Mouse (Mus musculus): Measurements from ENCODE around the gene Pfn1. TPM values are rescaled to one million over a fixed set of nuclear protein-coding genes. Genes with fewer than 3 reads are reported as not detected.

Pfn1 gene
- polyA plus RNA-seq, 1 experiment from 2014 or later: 1,769 TPM

- Histone ChIP-seq H3K9ac (peak overlapping the region; percentile 93), H3K36me3 (peaks cover 52% of the 10 kb centered on the region), H3K27me3 (no peaks in the 10 kb centered on the region), H3K4me3 (replicated peaks) (peak overlapping the region; percentile 74), H3K9me3 (replicated peaks) (no peaks in the 10 kb centered on the region), H3K27ac (replicated peaks) (peak overlapping the region; percentile 99), H3K4me2 (replicated peaks) (peak overlapping the region; percentile 74), H3K4me1 (peaks cover 46% of the 10 kb centered on the region)
- no peak for ATAC-seq (ENCODE audit: insufficient number of reproducible peaks, low FRiP score, low TSS enrichment, low read depth)
- 19% methylated on average over 3 of the region's 3 CpGs for WGBS
These were observed 8.2 kb downstream of the Pfn1 start for GRCm38 (mm10) chr11:70646259-70646555.

- H3K4me1 ChIP-seq: peaks cover 40% of the 10 kb centered on the region
- peak overlapping the region; percentile 74 for H3K4me3 ChIP-seq (replicated peaks)
- peak overlapping the region; percentile 93 for H3K9ac ChIP-seq
- H3K4me2 ChIP-seq (replicated peaks): peak overlapping the region; percentile 74
- H3K27ac ChIP-seq (replicated peaks): peak overlapping the region; percentile 99
- WGBS: 89% methylated on average over 12 of the region's 12 CpGs
- ATAC-seq (ENCODE audit: insufficient number of reproducible peaks, low FRiP score, low TSS enrichment, low read depth): no peak
- H3K36me3 ChIP-seq: peaks cover 47% of the 10 kb centered on the region
- no peaks in the 10 kb centered on the region for H3K27me3 ChIP-seq
- H3K9me3 ChIP-seq (replicated peaks): no peaks in the 10 kb centered on the region
These were observed 8.8 kb downstream of the Pfn1 start for GRCm38 (mm10) chr11:70645461-70646258.

- Histone ChIP-seq H3K4me1 (peaks cover 34% of the 10 kb centered on the region), H3K36me3 (peaks cover 36% of the 10 kb centered on the region), H3K27me3 (no peaks in the 10 kb centered on the region), H3K4me3 (replicated peaks) (no peak overlapping the region), H3K9ac (no peak overlapping the region), H3K27ac (replicated peaks) (no peak overlapping the region; the same call in 1 of the 2 replicates), H3K9me3 (replicated peaks) (no peaks in the 10 kb centered on the region), H3K4me2 (replicated peaks) (no peak overlapping the region)
- 93% methylated on average over 8 of the region's 8 CpGs for WGBS
- ATAC-seq (ENCODE audit: insufficient number of reproducible peaks, low FRiP score, low TSS enrichment, low read depth): no peak
These were observed 9.8 kb downstream of the Pfn1 start for GRCm38 (mm10) chr11:70644564-70645103.

DNA sequence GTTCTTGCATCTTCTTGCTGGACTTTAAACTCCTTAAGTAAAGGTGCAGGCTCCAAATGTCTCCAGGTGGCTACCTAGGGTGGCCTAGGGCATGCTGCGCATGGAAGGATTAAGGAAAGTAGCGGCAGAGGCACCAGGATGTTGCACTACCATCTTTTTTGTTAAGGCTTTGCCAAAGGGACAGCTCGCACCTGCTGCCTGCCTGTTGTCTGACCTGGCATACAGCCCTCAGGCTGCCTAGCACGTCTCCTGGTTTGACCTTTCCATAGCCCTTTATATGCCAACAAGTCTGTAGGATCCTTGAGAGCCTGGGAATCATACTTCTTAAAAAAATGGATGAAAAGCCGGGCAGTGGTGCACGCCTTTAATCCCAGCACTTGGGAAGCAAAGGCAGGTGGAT lies 11.4 kb downstream of the Pfn1 start:
- 90% methylated on average over 6 of the region's 6 CpGs for WGBS
- no peak overlapping the region for H3K4me2 ChIP-seq (replicated peaks)
- H3K27ac ChIP-seq (replicated peaks): no peak overlapping the region
- ATAC-seq (ENCODE audit: insufficient number of reproducible peaks, low FRiP score, low TSS enrichment, low read depth): no peak
- H3K9me3 ChIP-seq (replicated peaks): no peaks in the 10 kb centered on the region
- peaks cover 28% of the 10 kb centered on the region for H3K36me3 ChIP-seq
- no peaks in the 10 kb centered on the region for H3K27me3 ChIP-seq
- H3K4me3 ChIP-seq (replicated peaks): no peak overlapping the region
- no peak overlapping the region for H3K9ac ChIP-seq
- peaks cover 18% of the 10 kb centered on the region for H3K4me1 ChIP-seq

DNA sequence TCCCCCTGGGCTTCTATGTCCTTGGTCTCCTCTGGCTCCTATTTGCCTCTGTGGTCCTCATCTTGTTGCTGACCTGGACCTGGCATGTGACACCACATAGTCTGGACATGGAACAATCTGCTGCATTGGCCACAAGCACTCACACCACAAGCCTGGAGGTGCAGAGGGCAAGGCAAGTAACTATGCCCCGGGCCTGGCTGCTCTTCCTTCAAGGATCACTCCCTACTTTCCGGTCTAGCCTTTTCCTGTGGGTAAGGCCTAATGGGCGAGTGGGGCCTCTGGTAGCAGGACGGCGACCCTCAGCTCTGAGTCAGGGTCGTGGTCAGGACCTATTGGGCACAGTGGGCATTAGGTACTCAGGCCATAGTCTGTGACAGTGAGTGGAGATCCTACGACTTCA lies 13.2 kb downstream of the Pfn1 start:
- WGBS: 83% methylated on average over 7 of the region's 7 CpGs

GRCm38 (mm10) chr11:70639976-70640375 lies 14.5 kb downstream of the Pfn1 start:
- Histone ChIP-seq H3K36me3 (peaks cover 20% of the 10 kb centered on the region), H3K4me1 (peaks cover under 1% of the 10 kb centered on the region; the same call in 1 of the 2 replicates), H3K9ac (no peak overlapping the region), H3K27ac (replicated peaks) (no peak overlapping the region), H3K4me2 (replicated peaks) (no peak overlapping the region), H3K27me3 (no peaks in the 10 kb centered on the region), H3K9me3 (replicated peaks) (no peaks in the 10 kb centered on the region), H3K4me3 (replicated peaks) (no peak overlapping the region)
- no peak for ATAC-seq (ENCODE audit: insufficient number of reproducible peaks, low FRiP score, low TSS enrichment, low read depth)
- WGBS: 83% methylated on average over 8 of the region's 8 CpGs

More for the DNA sequence above, 13.2 kb downstream of the Pfn1 start:
- Histone ChIP-seq H3K27ac (replicated peaks) (no peak overlapping the region), H3K27me3 (no peaks in the 10 kb centered on the region), H3K36me3 (peaks cover 28% of the 10 kb centered on the region), H3K9me3 (replicated peaks) (no peaks in the 10 kb centered on the region), H3K4me2 (replicated peaks) (no peak overlapping the region), H3K9ac (no peak overlapping the region), H3K4me1 (peaks cover 13% of the 10 kb centered on the region), H3K4me3 (replicated peaks) (no peak overlapping the region)
- ATAC-seq (ENCODE audit: insufficient number of reproducible peaks, low FRiP score, low TSS enrichment, low read depth): no peak

GRCm38 (mm10) chr11:70638714-70639278 lies 15.6 kb downstream of the Pfn1 start, which contains the start of gene Gp1ba:
Gp1ba (plus strand) TSS chr11:70639122.
- no peak for ATAC-seq (ENCODE audit: insufficient number of reproducible peaks, low FRiP score, low TSS enrichment, low read depth)
- H3K4me1 ChIP-seq: no peaks in the 10 kb centered on the region
- H3K27me3 ChIP-seq: no peaks in the 10 kb centered on the region
- no peaks in the 10 kb centered on the region for H3K9me3 ChIP-seq (replicated peaks)
- 58% methylated on average over 5 of the region's 5 CpGs for WGBS
- H3K27ac ChIP-seq (replicated peaks): no peak within 1 kb of the TSS
- H3K4me2 ChIP-seq (replicated peaks): no peak within 1 kb of the TSS
- no peak within 1 kb of the TSS for H3K9ac ChIP-seq
- no peak within 1 kb of the TSS for H3K4me3 ChIP-seq (replicated peaks)
- H3K36me3 ChIP-seq: peaks cover 9% of the 10 kb centered on the region; the same call in 1 of the 2 replicates

- WGBS: 84% methylated on average over 1 of the region's 1 CpGs
- Histone ChIP-seq H3K9me3 (replicated peaks) (no peaks in the 10 kb centered on the region), H3K4me1 (no peaks in the 10 kb centered on the region), H3K27me3 (no peaks in the 10 kb centered on the region), H3K4me2 (replicated peaks) (no peak overlapping the region), H3K9ac (no peak overlapping the region), H3K36me3 (0 out of 2 replicates have a peak, but pooled peaks cover 4% of the 10 kb centered on the region), H3K27ac (replicated peaks) (no peak overlapping the region), H3K4me3 (replicated peaks) (no peak overlapping the region)
- ATAC-seq (ENCODE audit: insufficient number of reproducible peaks, low FRiP score, low TSS enrichment, low read depth): no peak
These were observed 16.2 kb downstream of the Pfn1 start for GRCm38 (mm10) chr11:70638293-70638692.

DNA sequence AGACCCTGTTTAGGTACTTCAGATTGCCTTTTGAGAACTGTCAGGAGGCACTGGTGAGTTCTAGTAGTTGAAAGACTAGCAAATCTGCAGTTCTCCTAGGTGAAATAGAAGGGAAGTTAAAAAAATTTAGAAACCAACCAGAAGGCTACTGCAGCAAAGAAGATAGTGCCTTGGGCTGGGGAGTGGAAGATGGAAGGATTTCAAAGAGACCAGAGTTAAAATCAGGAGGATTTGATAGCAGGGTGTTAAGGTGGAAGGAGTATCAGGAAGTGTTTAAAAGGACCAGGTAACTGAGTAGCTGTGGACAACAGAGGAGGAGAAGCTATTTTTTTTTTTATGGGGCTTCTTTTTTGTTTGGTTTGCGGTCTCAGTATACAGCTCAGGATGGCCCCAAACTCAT lies 16.7 kb downstream of the Pfn1 start:
- H3K27me3 ChIP-seq: no peaks in the 10 kb centered on the region
- no peak for ATAC-seq (ENCODE audit: insufficient number of reproducible peaks, low FRiP score, low TSS enrichment, low read depth)
- 84% methylated on average over 1 of the region's 1 CpGs for WGBS
- H3K27ac ChIP-seq (replicated peaks): no peak overlapping the region
- H3K4me2 ChIP-seq (replicated peaks): no peak overlapping the region
- H3K36me3 ChIP-seq: no peaks in the 10 kb centered on the region
- no peak overlapping the region for H3K4me3 ChIP-seq (replicated peaks)
- H3K9me3 ChIP-seq (replicated peaks): no peaks in the 10 kb centered on the region
- H3K4me1 ChIP-seq: no peaks in the 10 kb centered on the region
- no peak overlapping the region for H3K9ac ChIP-seq

DNA sequence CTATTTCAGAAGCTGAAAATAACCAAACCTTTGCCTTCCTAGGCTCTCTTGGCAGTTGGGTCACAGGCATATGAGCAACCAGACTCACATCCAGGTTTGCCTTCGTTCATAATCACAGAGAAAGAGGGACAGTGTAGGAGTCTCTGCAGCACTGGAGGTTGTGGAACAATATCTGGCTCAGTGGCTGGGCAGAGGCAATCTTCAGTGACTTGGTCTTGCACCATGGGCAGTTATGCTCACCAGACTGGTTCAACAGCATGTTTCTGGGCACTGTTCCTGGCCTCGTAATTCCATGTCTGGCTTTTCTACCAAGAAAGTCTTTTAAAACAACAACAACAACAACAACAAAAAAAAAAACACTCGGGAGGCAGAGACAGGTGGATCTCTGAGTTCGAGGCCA lies 18.8 kb downstream of the Pfn1 start:
- ATAC-seq (ENCODE audit: insufficient number of reproducible peaks, low FRiP score, low TSS enrichment, low read depth): no peak
- 69% methylated on average over 4 of the region's 4 CpGs for WGBS
- no peaks in the 10 kb centered on the region for H3K27me3 ChIP-seq
- no peak overlapping the region for H3K4me2 ChIP-seq (replicated peaks)
- H3K36me3 ChIP-seq: no peaks in the 10 kb centered on the region
- H3K4me3 ChIP-seq (replicated peaks): no peak overlapping the region
- no peak overlapping the region for H3K27ac ChIP-seq (replicated peaks)
- no peaks in the 10 kb centered on the region for H3K9me3 ChIP-seq (replicated peaks)
- no peak overlapping the region for H3K9ac ChIP-seq
- no peaks in the 10 kb centered on the region for H3K4me1 ChIP-seq

DNA sequence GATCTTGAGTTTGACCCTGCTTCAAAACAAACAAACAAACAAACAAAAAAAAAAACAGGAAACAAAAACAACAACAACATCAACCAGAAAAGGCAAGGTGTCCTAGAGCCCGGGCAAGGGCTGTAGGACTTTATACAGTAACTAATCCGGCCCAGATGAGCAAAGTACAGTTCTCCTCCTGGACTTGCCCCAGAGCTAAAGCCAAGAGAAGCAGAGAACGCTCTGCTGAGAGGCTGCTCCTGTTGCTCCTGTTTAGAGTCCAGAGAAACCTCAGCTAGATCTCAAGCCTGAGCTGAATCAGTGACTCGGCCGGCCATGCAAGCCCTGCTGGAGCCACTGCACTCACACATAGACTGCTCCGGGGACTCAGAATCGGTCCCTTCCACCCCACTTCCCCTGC lies 24.3 kb downstream of the Pfn1 start:
- Histone ChIP-seq H3K27me3 (no peaks in the 10 kb centered on the region), H3K4me2 (replicated peaks) (no peak overlapping the region), H3K4me1 (no peaks in the 10 kb centered on the region), H3K4me3 (replicated peaks) (no peak overlapping the region), H3K27ac (replicated peaks) (no peak overlapping the region), H3K9ac (no peak overlapping the region), H3K36me3 (no peaks in the 10 kb centered on the region), H3K9me3 (replicated peaks) (no peaks in the 10 kb centered on the region)
- ATAC-seq (ENCODE audit: insufficient number of reproducible peaks, low FRiP score, low TSS enrichment, low read depth): no peak
- WGBS: 70% methylated on average over 7 of the region's 7 CpGs
